Mouse (Mus musculus) common myeloid progenitor, adult 5-6 weeks (primary cell): ENCODE results near the gene Pde4d. TPM values are rescaled to one million over a fixed set of nuclear protein-coding genes. Genes with fewer than 3 reads are reported as not detected.
A peak's percentile ranks its signal among the peaks of the same experiment; 100 is the strongest.

Experiments
- ATAC-seq: replicated peaks from 2 replicates; pipeline ENCODE4 v1.8.0; 2016; ENCODE audit warnings: low read depth, mild to moderate bottlenecking, moderate TSS enrichment, inconsistent platforms; ENCODE audit not compliant: poor library complexity, severe bottlenecking
- total RNA-seq: library from RNA; stranded (forward); fragments of 200-1000, 187-1606 nt; gene quantifications from 2 replicates; pipeline ENCODE4 v1.2.3, GENCODE M21; 2017

Pde4d gene
- 31.6 and 35.8 TPM in 2 replicates for total RNA-seq

DNA sequence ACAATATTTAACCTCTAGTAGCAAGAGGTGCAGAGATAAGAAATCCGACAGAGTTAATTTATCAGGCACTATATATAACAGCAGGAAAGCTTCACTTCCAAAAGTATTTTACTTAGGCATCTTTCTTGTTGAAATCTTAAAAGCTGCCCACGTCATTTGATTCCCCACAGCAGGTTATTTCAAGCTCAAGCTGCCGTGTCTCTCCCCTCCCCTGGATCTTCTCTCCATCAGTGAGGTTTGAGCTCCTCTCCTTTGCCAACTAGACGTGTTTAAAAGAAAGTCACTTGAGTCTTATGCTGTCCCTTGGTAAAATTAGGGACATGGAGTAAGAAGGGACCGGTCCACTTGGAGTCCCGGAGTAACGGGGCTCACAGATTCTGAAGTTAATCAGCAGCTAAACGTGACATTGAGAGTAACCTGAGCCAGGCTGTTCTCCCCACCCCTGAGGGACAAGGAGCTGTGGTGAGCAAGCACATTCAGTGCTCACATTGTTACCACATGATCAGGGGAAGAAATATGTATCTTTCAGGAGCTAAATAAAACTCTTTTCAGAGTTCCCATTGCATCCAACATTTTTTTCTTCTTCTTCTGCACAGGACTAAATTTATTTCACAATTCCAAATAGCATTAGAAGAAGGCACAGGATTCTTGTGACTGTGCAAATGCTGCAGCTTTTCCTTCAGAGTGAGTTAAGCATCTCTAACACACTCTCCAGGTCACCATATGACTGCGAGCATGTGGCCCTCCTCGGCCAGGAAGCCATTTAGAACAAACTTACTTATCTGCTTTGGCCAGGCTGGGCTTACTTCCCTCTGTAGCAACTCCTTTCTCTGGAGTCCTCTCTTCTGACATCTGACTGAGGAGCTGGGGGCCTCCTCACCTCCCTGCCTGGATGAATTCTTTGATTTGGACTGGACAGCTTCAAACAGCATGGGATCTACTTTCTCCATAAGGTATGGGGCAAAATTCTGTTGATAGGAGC lies at the start of gene Pde4d:
Gene Pde4d (plus strand): TSS at position 833 of the 982 bp plus-strand sequence.
- ATAC-seq: peak; percentile 89

DNA sequence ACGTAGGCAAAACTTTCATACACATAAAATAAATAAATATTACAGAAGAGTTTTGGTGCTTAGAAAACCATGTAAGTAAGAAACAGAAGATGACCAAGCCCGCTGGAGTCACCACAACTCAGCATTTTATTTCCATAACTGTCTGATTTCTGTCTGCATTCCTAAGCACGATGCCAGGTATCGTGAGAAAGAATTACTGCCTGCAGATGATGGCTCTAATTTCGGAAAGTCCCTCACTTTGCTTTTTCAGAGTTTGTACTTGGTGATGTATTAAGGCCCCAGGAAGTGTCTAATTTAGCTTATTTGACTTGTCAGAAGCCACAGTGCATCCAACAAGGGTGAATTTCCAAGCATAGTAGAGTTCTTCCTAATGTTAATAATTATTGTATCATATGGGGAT lies 46.6 kb upstream of the Pde4d start:
- no peak for ATAC-seq

DNA sequence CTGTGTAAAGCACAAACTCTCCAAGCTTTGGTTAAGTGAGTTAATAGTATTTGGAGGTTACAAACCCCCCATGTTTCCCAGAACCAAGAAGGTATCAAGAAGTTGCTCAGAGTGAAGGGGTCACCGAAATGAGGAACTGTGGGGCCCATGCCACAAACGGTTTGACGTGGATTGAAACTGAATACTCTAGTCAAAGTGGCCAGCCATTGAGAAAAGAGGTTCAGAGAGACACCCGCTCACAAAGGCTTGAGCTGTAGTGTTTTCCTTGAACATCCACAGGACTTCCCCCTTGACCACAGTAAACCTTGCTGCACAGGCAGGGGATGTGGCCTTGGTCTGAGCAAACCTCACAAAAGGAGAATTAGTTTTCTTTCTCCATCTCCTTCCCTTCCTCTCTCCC lies 45.4 kb upstream of the Pde4d start:
- ATAC-seq: peak; percentile 92

DNA sequence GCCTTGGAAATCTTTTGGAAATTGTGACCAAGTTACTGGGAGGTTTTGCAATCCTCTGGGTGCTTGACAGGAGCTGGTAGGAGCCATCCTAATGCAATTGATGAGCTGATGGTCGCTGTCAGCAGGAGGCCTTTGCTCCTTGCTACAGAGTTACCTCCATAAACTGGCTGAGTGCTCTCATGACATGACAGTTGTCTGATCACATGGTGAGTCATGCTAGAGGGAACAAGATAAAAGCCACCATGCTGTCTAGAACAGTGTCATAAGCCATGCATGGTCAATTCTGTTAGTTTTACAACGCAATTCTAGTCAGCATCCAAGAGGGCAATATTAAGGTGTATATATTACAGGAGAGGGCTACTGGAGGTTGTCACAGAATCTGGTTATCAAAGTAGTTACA lies 34.3 kb upstream of the Pde4d start:
- ATAC-seq: no peak

DNA sequence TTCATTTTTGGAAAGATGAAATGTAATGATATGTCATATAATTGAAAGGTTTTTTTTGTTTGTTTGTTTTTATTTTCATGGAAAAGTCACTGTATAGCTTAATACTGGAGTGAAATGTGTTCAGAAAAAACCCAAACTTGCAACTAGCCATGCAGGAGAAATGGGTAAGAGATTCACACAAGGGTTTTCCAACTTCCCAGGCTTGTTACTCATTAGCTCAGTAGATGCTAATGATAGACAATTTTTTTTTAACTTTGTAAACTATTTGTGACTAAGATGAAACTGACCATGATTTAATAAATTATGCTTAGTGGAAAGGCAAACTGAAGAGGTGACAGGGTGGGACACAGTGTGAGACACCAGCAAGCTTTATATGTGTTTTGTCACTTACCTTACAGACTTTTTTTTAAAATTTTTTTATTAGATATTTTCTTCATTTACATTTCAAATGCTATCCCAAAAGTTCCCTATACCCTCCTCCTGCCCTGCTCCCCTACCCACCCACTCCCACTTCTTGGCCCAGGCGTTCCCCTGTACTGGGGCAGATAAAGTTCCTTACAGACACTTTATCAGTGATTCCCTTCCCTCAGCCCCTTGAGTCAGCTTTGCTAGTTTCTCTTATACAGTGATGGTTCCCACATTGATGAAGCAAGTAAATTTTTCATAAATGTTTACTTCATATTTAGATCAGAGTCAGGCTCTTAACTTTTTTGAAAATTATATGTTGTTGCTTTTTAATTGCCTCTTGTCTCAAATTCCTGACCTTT lies 30.8 kb upstream of the Pde4d start:
- ATAC-seq: no peak

DNA sequence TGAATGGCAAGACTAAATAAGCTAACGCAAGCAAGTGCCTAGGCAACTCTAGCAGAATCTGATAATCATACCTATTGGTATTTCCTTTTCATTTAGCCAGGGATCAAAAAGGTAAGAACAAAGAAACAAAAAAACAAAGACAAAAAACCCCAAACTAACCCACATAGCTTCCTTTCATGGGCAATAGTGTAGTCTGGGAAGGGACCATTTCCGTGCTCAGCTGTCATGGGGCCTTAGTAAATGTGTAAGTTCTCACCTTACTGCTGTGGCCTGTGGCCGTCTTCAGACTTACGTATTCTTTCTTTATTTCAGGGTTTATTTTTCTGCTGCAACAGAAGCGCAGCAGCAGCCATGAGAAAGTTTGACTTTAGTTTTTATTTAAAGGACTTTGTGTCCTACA lies 23.4 kb upstream of the Pde4d start:
- ATAC-seq: no peak

GRCm38 (mm10) chr13:108428809-108429208 lies 20.9 kb upstream of the Pde4d start:
- ATAC-seq: no peak

- no peak for ATAC-seq
These were observed 20.1 kb upstream of the Pde4d start for GRCm38 (mm10) chr13:108429623-108430022.

GRCm38 (mm10) chr13:108431776-108432175 lies 18.0 kb upstream of the Pde4d start:
- ATAC-seq: no peak

DNA sequence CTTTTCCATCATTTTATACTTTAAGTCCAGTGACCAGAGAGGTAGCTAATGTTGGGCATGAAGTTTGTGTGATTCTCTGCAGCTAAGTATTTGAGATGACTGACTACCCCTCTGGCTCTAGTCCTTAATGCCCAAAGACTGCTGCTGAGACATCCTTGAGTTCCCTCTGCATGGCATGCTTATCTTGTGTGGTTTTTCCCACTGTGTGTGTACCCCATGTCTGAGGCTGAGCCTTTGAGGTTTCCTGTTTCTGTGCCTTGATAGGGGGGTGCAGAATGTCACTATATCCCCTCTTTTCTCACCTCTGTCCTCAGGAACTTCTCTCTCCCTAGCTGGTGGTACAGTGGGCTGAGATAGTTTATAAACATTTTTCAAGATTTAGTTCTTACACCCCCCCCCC lies 14.1 kb upstream of the Pde4d start:
- ATAC-seq: peak; percentile 93

DNA sequence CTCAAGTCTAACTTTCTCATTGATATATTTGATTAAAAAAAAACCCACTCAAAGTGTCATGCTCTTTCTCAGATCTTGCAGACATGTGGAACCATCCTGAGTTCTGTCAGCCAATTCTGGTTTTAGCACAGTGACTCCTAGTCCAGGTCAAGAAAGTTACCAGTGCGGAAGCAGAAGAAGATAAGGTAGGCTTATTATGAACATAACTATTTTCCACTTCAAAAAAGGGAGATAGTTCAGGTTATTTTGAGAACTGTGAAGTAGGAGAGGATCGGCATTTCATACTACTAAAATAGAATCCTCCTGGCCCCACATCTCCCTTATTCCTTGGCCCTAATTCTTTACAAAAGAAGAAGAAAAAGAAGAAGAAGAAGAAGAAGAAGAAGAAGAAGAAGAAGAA lies 12.3 kb upstream of the Pde4d start:
- no peak for ATAC-seq

GRCm38 (mm10) chr13:108439012-108439411 lies 10.7 kb upstream of the Pde4d start:
- no peak for ATAC-seq

DNA sequence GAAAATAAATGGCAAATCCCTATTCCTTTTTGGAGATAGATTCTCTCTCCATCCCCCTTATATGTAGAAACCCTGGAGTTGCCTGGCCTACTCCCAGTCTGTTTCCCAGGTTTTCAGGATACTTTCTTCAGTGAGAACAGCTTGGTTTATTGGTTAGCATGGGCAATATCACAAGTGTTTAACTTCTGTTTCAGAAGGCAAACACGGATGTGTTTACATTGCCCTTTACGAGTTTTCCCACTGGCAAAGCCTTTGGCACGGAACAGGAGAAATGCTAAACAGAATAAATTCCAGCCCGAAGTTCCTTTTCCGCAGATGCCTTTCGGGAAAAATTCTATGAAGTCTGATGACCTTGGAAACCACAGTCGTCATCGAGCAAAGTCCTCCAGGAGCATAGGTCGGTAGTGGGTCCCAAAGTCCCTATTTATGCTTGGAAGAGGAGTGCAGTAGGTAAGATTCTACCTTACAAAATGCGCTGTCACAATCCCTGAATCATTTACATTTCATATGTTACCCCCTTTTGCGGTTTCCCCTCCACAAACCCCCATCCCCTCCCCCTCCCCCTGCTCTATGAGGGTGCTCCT lies 1.3 kb upstream of the Pde4d start:
- ATAC-seq: no peak

DNA sequence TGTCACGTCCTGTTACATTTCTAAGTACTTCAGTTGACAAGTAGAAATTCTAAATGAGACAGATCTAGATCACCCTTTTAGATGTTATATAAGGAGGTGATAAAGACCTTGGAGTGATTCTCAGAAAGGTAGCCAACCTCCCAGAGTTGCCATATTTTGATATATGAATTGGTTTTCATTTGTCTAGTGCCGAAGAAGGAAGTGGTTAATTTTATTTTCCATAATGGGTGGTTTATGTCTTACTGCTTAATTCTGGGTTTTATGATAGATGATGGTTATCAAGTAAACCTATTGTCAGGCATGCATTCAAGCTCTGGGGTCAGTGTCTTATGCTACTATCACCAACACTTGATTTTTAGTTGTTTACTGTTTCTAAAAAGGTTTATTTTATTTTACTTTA lies 1.4 kb downstream of the Pde4d start:
- ATAC-seq: no peak

- peak; percentile 62 for ATAC-seq
These were observed 3.5 kb downstream of the Pde4d start for GRCm38 (mm10) chr13:108453064-108453919.

DNA sequence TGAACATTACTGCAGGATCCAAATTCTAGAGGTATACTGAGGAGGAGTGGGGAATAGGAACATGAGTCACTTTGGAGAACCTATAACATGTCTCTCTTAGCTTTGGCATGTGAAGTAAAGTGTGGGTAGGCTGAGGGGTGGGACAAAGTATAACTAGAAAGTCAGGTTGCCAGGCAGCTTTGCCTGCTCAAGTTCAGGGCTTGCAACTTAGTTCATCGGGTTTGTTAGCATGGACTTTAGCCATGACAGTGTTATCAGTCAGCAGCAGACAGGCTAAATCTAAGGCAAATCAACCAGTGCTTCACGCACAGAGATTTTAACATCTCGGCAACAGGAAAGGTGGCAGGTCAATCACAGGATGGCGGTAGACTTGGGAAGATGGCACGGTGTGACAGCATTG lies 12.8 kb downstream of the Pde4d start:
- no peak for ATAC-seq

DNA sequence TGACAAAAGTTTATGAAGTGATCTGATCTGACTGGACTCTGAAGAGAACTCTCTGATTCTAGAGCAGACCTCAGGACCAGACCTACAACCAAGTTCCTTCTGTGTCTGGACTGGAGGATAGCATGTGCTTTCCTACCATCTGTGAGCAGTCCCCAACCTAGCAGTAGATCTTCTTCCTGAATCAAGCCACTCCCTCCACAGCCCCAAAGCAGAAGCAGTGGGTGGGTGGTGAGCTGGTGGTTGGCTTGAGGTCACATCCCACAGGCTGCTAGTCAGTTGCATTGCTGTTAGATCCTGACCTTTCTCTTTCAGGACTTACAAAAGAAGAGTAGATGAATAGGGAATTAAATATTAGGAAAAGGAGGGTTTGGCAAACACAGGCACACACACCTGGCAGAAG lies 16.0 kb downstream of the Pde4d start:
- ATAC-seq: peak; percentile 100

DNA sequence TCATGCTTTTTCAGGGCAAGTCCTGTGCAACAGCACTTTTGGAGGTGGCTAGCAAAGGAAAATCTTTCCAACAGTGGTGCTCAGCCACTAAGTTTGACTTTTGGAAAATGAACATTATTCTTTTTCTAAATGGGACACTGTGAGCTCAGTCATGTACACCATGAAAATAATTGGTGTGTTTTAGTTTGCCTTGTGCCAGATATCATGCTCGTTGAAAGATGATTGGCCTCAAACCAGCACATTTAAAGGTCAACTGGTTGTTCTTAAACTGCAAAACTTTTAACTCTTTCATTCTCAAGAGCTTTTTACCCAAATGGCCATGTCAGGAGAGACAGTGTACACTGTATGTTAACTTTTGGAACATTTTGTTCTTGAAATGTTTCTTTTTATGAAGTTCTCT lies 17.3 kb downstream of the Pde4d start:
- no peak for ATAC-seq

GRCm38 (mm10) chr13:108480451-108480850 lies 30.7 kb downstream of the Pde4d start:
- no peak for ATAC-seq

- ATAC-seq: peak; percentile 90
These were observed 35.3 kb downstream of the Pde4d start for GRCm38 (mm10) chr13:108485036-108485435.
